ENCODE assay signal across 9 mouse cellular contexts in genomic region chr2:6167843-6168558, GRCm38 (mm10). TPM values are rescaled to one million over a fixed set of nuclear protein-coding genes. Genes with fewer than 3 reads are reported as not detected.
DNase-seq lines count a peak whose midpoint lies in the region; ATAC-seq and TF ChIP-seq lines count a peak whose summit lies in the region.
"Had no signal": no experiment of that assay in that cellular context is flagged by ENCODE, and none has a peak within 500 bp of the region (broad histone marks: within the 10 kb centered on the region; RNA-seq: fewer than 3 reads in every experiment).

No protein-coding gene starts in this region.

- no peaks in the 10 kb centered on the region for H3K36me3 ChIP-seq in E14TG2a.4 (ENCODE audit: insufficient read depth, low read length)
- no peaks in the 10 kb centered on the region for H3K36me3 ChIP-seq in embryonic facial prominence, embryonic 14.5 days (ENCODE audit: control insufficient read depth, insufficient read depth, low read length)
- no peaks in the 10 kb centered on the region for H3K36me3 ChIP-seq in lung, embryonic 14.5 days (ENCODE audit: insufficient read depth)
- H3K36me3 ChIP-seq: heart, embryonic 15.5 days had no signal

- H3K27ac ChIP-seq in embryonic facial prominence, embryonic 14.5 days (replicated peaks; ENCODE audit: low read depth, low read length) = no peak overlapping the region
- H3K27ac ChIP-seq in lung, embryonic 14.5 days (ENCODE audit: low read depth) = no peak overlapping the region
- H3K27ac ChIP-seq: heart, embryonic 15.5 days had no signal

- peaks cover 20% of the 10 kb centered on the region for H3K4me1 ChIP-seq in E14TG2a.4 (replicated peaks; ENCODE audit: low read depth, low read length)
- peaks cover 11% of the 10 kb centered on the region for H3K4me1 ChIP-seq in embryonic facial prominence, embryonic 14.5 days (ENCODE audit: control insufficient read depth, insufficient read depth, low read length)
- no peaks in the 10 kb centered on the region; the same call in 1 of the 2 replicates for H3K4me1 ChIP-seq in lung, embryonic 14.5 days (ENCODE audit: insufficient read depth)

- no peak overlapping the region for H3K9ac ChIP-seq in embryonic facial prominence, embryonic 14.5 days (ENCODE audit: low read depth, low read length)
- no peak overlapping the region for H3K9ac ChIP-seq in lung, embryonic 14.5 days
- H3K9ac ChIP-seq: heart, embryonic 15.5 days had no signal

- peak; percentile 64 to 79 for DNase-seq in adrenal gland, postnatal 36 days
- peak; percentile 86 for DNase-seq in embryonic facial prominence, embryonic 14.5 days (ENCODE audit: low spot score)
- peak; percentile 87 for DNase-seq in heart, postnatal 4 days
- peak; percentile 87 for DNase-seq in layer of hippocampus, adult 11-12 months (ENCODE audit: low spot score)
- peak; percentile 96 for DNase-seq in lung, embryonic 14.5 days
- DNase-seq in retina, embryonic 14.5 days (ENCODE audit: low spot score) = peak; percentile 93
- DNase-seq in urinary bladder, postnatal 36 days (ENCODE audit: low spot score in 2 of 2) = peak; percentile 73 to 75

- peak; percentile 51 for ATAC-seq in embryonic facial prominence, embryonic 14.5 days (ENCODE audit: low read depth)
- no peak for ATAC-seq in lung, embryonic 14.5 days (ENCODE audit: insufficient read depth)

- no peaks in the 10 kb centered on the region for H3K27me3 ChIP-seq in E14TG2a.4 (ENCODE audit: insufficient read depth, low read length)
- H3K27me3 ChIP-seq in embryonic facial prominence, embryonic 14.5 days (replicated peaks; ENCODE audit: control insufficient read depth, insufficient read depth, low read length) = no peaks in the 10 kb centered on the region
- H3K27me3 ChIP-seq in lung, embryonic 14.5 days (ENCODE audit: insufficient read depth, low read length) = no peaks in the 10 kb centered on the region
- H3K27me3 ChIP-seq: heart, embryonic 15.5 days had no signal

- H3K4me3 ChIP-seq in E14TG2a.4 (replicated peaks; ENCODE audit: low read length) = no peak overlapping the region
- H3K4me3 ChIP-seq in embryonic facial prominence, embryonic 14.5 days (ENCODE audit: low read depth, low read length) = no peak overlapping the region
- H3K4me3 ChIP-seq in lung, embryonic 14.5 days (ENCODE audit: low read depth, low read length) = no peak overlapping the region
- H3K4me3 ChIP-seq: heart, embryonic 15.5 days had no signal

- peak; percentile 81 for TF ChIP-seq CTCF in E14TG2a.4 (conservative IDR thresholded peaks at IDR 0.05; ENCODE audit: low read length)
- TF ChIP-seq CTCF in lung, embryonic 14.5 days (IDR thresholded peaks at IDR 0.05; ENCODE audit: low read depth) = peak; percentile 90

- H3K4me2 ChIP-seq in embryonic facial prominence, embryonic 14.5 days (ENCODE audit: low read depth, low read length) = no peak overlapping the region
- no peak overlapping the region for H3K4me2 ChIP-seq in lung, embryonic 14.5 days
- H3K4me2 ChIP-seq: heart, embryonic 15.5 days had no signal

- peaks cover 18% of the 10 kb centered on the region for H3K9me3 ChIP-seq in E14TG2a.4 (ENCODE audit: low read length)
- H3K9me3 ChIP-seq in embryonic facial prominence, embryonic 14.5 days (ENCODE audit: control insufficient read depth, low read length) = no peaks in the 10 kb centered on the region
- H3K9me3 ChIP-seq in lung, embryonic 14.5 days (ENCODE audit: low read depth, low read length) = no peaks in the 10 kb centered on the region
- H3K9me3 ChIP-seq: heart, embryonic 15.5 days had no signal

- WGBS in embryonic facial prominence, embryonic 14.5 days = 30% methylated on average over 5 of the region's 5 CpGs
- WGBS in lung, embryonic 14.5 days = 19% methylated on average over 5 of the region's 5 CpGs

RNA-seq across cellular contexts. Expression of gene Proser2, which starts 38.0 kb away (rescaled TPM):
- 10 to 100 TPM; 12.1 to 14.5 TPM for total RNA-seq in adrenal gland, postnatal 36 days (2021)
- polyA plus RNA-seq in embryonic facial prominence, embryonic 14.5 days (2014; fragmentation: Nextera tagmentation; extraction: Ambion mirVana) = 9.9 and 10.8 TPM in 2 replicates
- 10 to 100 TPM; 13.3 to 15.6 TPM for total RNA-seq in heart, postnatal 4 days (2021)
- polyA plus RNA-seq in lung, embryonic 14.5 days (2014; fragmentation: Nextera tagmentation; extraction: Ambion mirVana) = 4.9 and 5.9 TPM in 2 replicates

RNA-seq across cellular contexts. Expression of gene Echdc3, which starts 44.8 kb away (rescaled TPM):
- 10 to 100 TPM; 29.2 to 61.5 TPM for total RNA-seq in adrenal gland, postnatal 36 days (2021)
- polyA plus RNA-seq in embryonic facial prominence, embryonic 14.5 days (2014; fragmentation: Nextera tagmentation; extraction: Ambion mirVana) = 3.5 and 4.9 TPM in 2 replicates
- total RNA-seq in heart, postnatal 4 days (2021) = 10 to 100 TPM in 1 of 2 experiments, 1 to 10 TPM in 1; 9.9 to 12.2 TPM
- polyA plus RNA-seq in lung, embryonic 14.5 days (2014; fragmentation: Nextera tagmentation; extraction: Ambion mirVana) = 6.1 and 8.1 TPM in 2 replicates
